Mouse (Mus musculus) heart, postnatal 4 days (tissue): ENCODE results near the gene Rtl8c. TPM values are rescaled to one million over a fixed set of nuclear protein-coding genes. Genes with fewer than 3 reads are reported as not detected.
"Not testable (repeated sequence)": the region's sequence is repeated elsewhere in the genome, so short reads cannot be mapped to it uniquely, and the experiment has no call there.

ENCODE experiments used
- DNase-seq: peaks from one replicate; pipeline ENCODE4 v3.0.0; 2021
- total RNA-seq, 2 experiments: library from RNA; stranded (reverse); gene quantifications; 2 replicates each; pipeline ENCODE4 v1.2.3; 2021

Gene Rtl8c
- total RNA-seq, result 10 to 100 TPM; 28.5 to 32.2 TPM

DNA sequence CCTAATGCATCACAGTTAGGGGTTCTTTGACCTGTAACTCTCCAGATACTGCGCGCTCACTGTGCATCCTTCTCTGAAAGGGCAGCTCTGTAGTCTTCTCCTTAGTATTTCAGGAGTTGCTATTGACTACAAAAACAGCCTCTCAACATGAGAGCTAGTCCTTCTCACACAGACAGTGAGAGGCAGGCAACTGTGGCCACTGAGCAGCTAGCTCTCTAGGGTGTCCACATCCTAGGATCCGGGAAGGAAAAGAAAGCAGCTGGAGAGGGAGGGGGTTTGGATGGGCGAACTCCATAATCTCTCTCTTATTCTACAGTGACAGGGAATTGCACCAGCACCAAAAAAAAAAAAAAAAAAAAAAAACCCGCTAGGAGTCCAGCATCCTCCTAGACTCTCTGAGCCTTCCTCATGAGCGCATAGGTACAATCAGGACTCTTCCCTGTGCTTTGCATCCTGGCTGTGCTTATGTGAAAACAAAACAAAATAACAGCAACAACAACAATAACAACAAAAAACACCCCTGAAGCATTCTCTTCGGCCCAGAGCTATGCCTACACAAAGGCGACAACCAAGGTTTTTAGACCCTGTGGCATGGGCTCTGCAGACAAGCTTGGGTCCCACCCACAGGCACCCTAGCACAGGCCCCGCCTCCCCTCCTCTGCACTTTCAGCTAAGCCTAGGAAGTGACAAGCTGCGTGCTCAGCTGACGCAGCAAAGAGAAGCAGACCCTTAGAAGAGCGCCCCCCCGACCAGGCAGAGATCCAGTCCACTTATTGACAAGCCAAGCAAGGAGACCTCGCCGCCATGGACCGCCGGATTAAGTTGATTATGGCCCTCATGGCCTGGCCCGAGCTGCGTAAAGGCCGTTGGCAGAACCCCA is at the start of gene Rtl8c:
Gene Rtl8c, plus strand, starts transcription at position 791 of the 880 bp plus-strand sequence.
- peak; percentile 68 for DNase-seq

DNA sequence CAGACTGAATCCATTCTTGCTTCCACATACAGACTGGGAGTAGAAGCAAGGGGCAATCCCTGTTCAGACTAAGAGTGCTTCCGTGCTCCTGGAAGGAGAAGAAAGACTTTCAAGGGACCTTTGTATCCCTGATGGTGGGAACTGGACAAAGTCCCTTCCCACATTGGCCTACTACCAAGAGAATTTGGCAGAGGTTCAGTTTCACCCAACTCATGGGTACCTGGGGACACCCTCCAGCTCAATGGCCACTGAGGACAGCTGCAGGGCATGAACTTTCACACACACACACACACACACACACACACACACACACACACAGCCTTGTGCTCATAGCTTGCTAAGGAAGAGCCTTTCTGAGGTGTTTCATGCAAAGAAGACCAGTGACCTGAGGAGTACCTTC is 28.5 kb upstream of the Rtl8c start:
- no peak for DNase-seq

DNA sequence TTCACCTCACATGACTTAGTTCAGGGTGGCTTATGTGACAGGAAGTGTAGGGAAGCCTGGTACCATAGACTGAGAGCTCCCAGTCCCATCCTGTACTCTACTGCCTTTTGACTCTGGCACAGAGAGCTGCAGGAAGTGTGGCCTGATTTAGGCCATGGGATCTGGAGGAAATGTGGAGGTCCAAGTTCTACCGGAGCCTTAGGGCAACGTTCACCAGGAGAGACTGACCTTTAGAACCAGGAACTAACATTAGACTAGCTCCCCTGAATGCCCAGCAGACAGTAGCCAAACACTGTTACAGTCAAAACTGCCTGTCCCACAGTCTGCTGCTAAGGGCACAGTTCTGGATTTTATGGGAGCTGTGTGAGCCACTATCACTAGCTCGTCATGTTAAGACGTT is 26.4 kb upstream of the Rtl8c start:
- not testable (repeated sequence) for DNase-seq

DNA sequence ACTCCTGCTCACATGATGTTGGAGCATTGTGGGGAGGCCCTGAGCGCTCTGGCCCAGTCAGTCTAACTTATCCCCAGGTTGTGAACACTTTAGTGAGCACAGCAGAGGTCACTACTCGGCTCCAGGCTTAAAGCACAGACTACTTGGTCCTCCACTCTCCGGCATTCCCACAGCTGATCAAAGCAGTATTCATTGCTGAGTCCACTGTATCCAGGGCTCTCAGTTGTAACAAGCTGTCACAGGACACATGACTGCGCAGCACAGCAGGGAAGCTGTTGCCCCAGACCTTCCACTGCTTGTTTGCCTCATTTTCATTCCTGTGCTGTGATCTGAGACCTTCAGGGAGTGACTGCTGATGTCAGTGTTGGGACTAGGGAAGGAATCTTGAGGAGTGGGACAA is 24.4 kb upstream of the Rtl8c start:
- not testable (repeated sequence) for DNase-seq

DNA sequence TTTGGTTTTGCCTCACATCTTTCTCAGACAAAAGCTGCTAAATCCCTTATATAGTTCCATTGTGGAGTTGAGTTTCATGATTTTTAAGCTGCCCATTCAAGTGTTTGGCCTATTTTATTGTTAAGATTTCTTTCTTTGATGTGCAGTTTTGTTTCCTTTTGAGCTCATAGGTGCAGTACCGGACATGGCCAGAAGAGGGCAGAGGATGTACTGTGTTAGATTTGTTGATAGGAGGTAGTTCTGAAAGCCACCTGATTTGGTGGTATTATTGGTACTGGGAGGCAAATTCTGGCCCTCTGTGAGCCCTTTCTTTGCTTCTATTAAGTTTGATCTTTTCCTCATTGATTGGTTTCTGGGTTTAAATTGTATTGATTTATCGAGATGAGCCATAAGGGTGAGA is 7.8 kb upstream of the Rtl8c start:
- peak; percentile 67 for DNase-seq

DNA sequence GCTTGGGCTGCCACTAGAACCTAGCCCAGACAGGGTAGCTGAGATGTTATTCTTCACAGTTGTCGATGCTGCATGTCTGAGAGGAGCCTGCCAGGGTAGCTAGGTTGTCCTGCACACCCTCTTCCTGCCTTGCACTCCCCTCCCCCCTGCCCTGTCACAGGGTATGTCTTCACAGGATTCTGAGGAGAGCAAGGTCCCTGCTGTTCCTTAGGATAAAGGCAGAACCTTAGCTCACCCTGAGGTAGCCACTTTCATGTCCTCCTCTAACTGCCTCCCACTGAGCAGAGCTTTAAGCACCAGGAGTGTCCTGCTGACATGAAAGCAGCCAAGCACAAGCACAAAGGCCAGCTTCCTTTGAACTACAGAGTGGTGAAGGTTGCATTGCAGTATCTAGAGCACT is 1.7 kb upstream of the Rtl8c start:
- not testable (repeated sequence) for DNase-seq

DNA sequence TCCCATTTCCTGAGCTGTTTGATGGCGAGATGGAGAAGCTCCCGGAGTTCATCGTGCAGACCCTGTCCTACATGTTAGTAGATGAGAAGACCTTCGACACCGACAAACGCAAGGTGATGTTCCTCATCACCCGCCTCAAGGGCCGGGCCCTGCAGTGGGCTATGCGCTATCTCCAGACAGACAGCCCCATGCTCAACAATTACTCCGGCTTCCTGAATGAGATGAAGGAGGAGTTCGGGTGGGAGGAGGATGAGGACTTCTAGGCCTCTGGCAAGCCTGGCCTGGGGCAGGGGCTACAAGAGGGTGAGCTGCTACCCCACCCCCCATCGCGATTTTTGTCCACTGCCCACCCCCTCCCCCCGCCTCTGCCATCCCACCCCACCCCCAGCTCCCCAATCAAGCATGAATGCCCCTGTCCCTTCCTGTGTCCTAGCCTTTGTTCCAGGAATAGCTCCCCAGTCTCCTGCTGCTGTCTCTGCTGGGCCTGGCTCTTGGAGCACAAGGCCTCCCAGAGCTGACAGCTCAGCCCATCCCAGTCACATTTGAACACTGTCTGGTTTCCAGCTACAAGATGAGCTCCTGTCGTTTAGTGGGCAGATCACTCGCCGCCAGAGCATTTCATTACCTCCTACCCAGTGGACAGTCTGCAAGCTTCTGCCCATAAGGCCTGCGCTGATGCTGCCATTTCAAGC is 436 bp downstream of the Rtl8c start:
- peak; percentile 5 for DNase-seq

DNA sequence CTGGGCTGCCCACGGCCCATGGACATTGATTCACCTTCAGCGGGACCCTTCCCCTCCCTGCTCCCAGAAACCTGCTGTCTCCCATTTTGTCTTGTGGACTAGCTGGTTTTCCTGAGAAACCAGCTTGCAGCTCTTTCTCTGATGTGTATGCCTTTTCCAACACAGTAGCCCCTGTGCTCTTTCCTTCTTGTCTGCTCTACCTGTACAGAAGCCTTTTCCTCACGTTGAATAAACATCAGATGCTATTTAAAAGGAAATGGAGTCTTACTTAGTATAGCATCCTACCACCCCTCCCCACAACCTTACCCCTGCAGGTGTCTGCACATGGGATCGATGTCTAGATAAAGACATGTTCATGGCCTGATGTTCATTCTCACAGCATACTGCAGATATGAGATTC is 1.0 kb downstream of the Rtl8c start, which contains the start of gene Gm14597:
Gene Gm14597, minus strand, starts transcription at position 101 of the 400 bp plus-strand sequence.
- not testable (repeated sequence) for DNase-seq

DNA sequence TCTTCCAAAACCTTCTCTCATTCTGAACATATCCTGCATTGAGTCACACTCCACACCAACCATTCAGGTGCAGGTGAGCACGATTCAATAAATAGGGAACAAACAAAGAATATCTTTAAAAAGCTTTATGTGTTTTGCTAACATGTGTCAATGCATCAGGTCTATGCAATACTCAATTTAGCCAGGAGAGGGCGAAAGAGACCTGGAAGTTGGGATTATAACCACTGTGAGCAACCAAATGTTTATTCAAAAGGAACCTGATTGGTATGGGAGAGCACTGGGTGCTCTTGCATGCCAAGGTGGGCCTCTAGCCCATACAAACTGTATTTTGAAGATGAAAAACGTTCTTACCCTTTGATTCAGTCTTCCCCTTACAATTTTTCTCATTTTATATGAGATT is 2.7 kb downstream of the Rtl8c start:
- DNase-seq, result peak; percentile 78

DNA sequence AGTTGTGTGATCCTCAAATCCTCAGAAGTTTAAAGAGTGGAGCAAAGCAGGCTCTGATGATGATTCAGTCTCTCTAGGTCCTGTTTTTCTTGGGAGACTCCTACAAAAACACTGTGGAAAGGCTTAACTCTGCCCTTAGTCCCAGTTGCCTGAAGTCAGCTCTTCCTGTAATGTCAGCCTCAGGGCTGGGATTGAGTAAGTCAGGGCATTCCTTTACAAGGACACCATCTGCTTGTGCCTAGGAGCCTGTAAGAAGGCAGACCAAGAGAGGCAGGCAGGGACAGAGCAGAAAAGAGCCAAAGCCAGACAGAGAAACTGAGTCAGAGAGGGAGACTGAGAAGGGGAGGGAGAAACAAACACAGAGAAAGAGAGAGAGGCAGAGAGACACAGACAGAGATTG is 3.6 kb downstream of the Rtl8c start:
- DNase-seq, result not testable (repeated sequence)

DNA sequence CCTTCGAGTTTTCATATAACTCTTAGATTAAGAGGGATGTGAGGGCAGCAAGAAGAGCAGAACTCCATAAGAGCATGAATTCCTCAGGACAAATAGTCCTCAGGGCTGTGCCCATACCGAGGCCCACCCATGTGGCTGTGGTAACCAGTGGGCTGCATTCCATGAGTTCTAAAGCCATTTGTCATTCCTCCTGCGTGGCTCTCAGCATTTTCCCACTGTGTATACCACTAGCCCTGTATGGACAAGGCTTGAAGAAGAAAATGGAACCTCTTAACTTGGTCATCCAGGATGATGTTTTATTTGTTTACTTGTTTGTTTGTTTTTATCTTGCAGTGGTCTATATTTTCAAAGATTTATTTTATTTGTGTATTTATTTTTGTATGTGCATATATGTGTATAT is 30.3 kb downstream of the Rtl8c start:
- not testable (repeated sequence) for DNase-seq

DNA sequence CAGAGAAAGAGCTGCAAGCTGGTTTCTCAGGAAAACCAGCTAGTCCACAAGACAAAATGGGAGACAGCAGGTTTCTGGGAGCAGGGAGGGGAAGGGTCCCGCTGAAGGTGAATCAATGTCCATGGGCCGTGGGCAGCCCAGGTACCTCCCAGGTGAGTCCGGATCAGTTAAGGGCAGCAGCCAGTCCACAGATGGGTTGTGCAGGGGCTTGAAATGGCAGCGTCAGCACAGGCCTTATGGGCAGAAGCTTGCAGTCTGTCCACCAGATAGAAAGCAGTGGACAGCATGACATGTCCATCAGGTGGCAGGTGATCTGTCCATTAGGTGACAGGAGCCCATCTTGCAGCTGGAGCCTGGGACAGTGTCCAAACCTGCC is 34.8 kb downstream of the Rtl8c start:
- DNase-seq, result not testable (repeated sequence)

DNA sequence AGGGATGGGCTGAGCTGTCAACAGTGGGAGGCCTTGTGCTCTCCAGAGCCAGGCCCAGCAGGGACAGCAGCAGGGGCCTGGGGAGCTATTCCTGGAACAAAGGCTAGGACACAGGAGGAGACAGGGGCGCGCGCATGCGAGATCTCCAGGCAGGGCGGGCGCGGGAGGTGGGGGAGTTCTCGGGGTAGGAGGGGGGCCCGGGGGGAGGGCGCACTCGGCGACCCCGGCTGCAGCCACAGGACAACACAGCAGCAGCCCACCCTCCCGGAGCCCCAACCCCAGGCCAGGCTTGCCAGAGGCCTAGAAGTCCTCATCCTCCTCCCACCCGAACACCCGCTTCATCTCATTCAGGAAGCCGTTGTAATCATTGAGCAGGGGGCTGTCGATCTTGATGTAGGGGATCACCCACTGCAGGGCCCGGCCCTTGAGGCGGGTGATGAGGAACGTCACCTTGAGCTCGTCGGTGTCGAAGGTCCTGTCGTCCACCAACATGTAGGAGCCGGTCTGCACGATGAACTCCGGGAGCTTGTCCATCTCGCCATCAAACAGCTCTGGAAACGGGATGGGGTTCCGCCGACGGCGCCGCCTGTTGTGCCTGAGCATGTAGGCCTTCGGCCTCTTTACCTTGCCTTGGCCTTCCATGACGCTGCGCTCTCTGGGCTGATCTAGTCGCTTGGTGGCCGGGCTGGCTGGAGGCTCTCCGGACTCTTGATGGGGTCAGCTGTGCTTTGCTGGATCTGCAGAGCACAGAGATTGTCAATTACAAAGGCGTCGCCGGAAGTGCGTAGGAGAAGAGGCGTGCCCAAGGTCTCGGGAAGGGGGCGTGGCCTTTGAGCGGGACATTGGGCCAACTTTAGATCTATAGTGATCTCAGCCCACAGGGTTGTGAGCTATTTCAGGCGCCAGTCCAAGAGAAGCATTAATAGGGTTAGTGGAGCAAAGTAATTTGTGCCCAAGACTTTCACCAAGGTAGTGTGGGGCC is 35.4 kb downstream of the Rtl8c start, which contains the start of gene Rtl8a:
Gene Rtl8a, minus strand, starts transcription at position 703 of the 982 bp plus-strand sequence.
- DNase-seq, result peak; percentile 88

DNA sequence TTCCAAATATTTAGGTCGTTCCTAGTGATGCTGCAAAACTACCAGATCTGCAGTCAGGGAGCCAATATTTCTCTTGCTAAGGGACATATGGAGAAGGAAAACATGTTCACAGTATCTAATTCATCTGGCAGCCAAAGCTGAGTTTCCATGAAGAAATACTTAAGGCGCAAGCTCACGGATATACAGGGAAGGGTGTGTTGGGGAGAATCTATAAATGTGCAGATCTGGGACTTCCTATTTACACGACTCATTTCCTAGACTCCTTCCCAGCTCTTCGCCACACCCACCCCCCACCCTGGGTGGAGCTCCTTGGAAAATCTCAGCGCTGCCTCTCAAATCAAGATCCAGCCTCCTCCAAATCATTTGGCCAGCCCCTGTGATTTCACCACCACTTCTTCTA is 38.1 kb downstream of the Rtl8c start:
- no peak for DNase-seq

DNA sequence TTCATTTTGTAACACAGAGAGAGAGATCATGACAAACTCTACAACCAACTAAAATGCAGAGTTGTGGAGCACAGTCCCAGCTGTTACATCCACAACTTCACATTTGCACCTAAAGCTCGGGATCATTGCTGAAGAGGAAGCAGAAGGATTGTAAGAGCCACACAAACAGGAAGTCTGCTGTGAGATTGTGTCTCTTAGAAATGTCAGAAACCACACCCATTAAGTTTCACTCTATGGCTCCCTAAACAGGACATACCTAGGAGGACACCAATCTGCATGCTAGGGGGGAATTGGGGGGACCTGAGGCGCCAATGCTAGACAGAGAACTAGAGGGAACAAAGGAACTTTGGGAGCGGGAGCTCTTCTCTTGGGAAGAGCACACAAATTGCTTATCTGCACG is 45.1 kb downstream of the Rtl8c start:
- not testable (repeated sequence) for DNase-seq

Other genes starting within 250 kb of the Rtl8c start
- 10 to 100 TPM; 34.9 to 38.8 TPM for gene Mospd1, start 237.5 kb upstream of the Rtl8c start, total RNA-seq
- gene Etd, start 173.1 kb upstream of the Rtl8c start, total RNA-seq, result not detected
- gene Gm14597, start 947 bp downstream of the Rtl8c start, total RNA-seq, result not detected
- gene Rtl8a, start 35.6 kb downstream of the Rtl8c start, total RNA-seq, result 100 to 1,000 TPM; 203 to 228 TPM
- gene Rtl8b, start 62.4 kb downstream of the Rtl8c start, total RNA-seq, result 100 to 1,000 TPM; 131 to 154 TPM
- not detected for gene 4930502E18Rik, start 116.8 kb downstream of the Rtl8c start, total RNA-seq
- gene 1700013H16Rik, start 149.8 kb downstream of the Rtl8c start, total RNA-seq, result not detected
- gene Zfp36l3, start 168.4 kb downstream of the Rtl8c start, total RNA-seq, result not detected
- gene Xlr, start 189.7 kb downstream of the Rtl8c start, total RNA-seq, result 1 to 10 TPM; 2.2 to 3.1 TPM